Mouse (Mus musculus) megakaryocyte, embryonic 14.5 days (primary cell): Measurements from ENCODE around the gene Wars. TPM values are rescaled to one million over a fixed set of nuclear protein-coding genes. Genes with fewer than 3 reads are reported as not detected.

Experiments used
- H3K27me3 ChIP-seq: replicated peaks from 2 replicates; pipeline ENCODE3; 2012; ENCODE audit warnings: inconsistent platforms
- H3K36me3 ChIP-seq: replicated peaks from 2 replicates; pipeline ENCODE3; 2012; ENCODE audit warnings: low read length, inconsistent platforms, mixed read lengths
- H3K4me1 ChIP-seq: 2 replicates; pipeline ENCODE4 v1.6.1; 2012; ENCODE audit warnings: inconsistent platforms
- H3K4me3 ChIP-seq: replicated peaks from 2 replicates; pipeline ENCODE3; 2012; ENCODE audit warnings: moderate library complexity, mild to moderate bottlenecking, inconsistent platforms
- H3K9me3 ChIP-seq: 2 replicates; pipeline ENCODE4 v1.6.1; 2012; ENCODE audit warnings: inconsistent platforms
- FLI1 ChIP-seq: IDR thresholded peaks from 2 replicates; pipeline ENCODE4 v1.6.1; 2012; ENCODE audit warnings: low read length, inconsistent platforms, mixed read lengths
- GATA1 ChIP-seq: IDR thresholded peaks from 3 replicates; pipeline ENCODE4 v1.6.1; 2012; ENCODE audit warnings: mixed read lengths, low read length, inconsistent platforms, borderline replicate concordance
- polyA plus RNA-seq: library from polyadenylated mRNA; stranded (reverse); fragments of >175 nt; gene quantifications from 2 replicates; pipeline ENCODE4 v1.2.3, GENCODE M21; 2012; ENCODE audit warnings: low replicate concordance; ENCODE audit not compliant: insufficient read depth

Gene Wars
- polyA plus RNA-seq, 1 experiment = 33.8 TPM

DNA sequence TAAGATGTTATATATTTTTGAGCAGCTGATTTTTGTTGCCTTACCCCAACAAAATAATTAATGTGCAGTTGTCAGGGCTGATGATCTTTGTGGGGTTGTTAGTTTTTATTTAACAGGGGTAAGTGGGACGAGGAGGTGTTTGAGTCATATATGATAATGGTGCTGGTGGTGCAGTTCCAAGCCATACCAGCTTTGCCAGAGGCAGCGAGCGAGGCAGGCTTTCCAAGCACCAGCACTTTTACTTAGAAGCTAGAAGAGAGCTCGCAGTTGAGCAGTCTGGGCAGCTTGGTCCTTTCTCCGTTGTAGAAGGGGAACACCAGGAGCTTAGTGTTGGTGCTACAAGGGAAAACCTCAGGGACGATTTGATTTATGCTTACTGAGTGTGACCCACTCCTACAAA is 81.5 kb downstream of the Wars start:
- Histone ChIP-seq H3K36me3 (peaks cover 84% of the 10 kb centered on the region), H3K27me3 (no peaks in the 10 kb centered on the region), H3K4me3 (no peak overlapping the region), H3K4me1 (peaks cover 68% of the 10 kb centered on the region), H3K9me3 (no peaks in the 10 kb centered on the region)
- TF ChIP-seq GATA1 (no peak), FLI1 (no peak)

DNA sequence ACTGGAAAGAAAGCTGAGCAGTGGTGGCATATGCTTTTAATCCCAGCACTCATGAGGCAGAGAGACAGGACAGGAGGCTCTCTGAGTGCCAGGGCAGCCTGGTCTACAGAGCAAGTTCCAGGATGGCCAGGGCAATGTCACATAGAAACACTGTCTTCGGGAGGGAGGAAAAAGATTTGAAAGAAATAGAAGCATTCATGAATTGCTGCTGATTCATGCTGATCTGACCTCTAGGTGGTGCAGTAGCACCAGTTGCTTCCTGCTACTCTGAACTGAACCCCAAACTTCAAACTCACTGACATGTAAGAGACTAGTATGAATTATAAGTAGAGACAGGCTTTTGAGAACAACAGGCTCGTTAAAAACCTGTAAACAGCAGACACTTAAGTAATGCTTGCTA is 82.8 kb downstream of the Wars start:
- Histone ChIP-seq H3K9me3 (no peaks in the 10 kb centered on the region), H3K27me3 (no peaks in the 10 kb centered on the region), H3K4me1 (peaks cover 76% of the 10 kb centered on the region), H3K36me3 (peaks cover 85% of the 10 kb centered on the region), H3K4me3 (peak overlapping the region; percentile 66)
- TF ChIP-seq GATA1 (no peak), FLI1 (no peak)

DNA sequence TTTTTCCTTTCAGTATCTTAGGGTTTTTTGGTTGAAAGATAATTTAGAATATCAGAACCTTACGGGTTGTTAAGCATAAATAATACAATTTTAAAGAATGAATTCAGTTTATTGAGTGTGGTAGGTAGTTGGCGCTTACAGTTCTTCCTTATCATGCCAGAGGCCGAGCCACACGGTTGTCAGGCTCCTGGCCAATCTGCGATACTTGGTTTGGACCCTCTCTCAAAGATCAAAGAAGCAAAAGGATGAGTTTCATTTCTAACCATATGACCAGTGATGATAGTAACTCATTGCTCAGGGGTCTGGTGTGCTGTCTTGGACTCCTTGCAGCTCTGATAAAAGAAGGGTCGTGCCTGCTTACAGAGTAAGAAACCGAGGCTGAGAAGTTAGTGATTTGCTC is 83.7 kb downstream of the Wars start:
- Histone ChIP-seq H3K4me3 (no peak overlapping the region), H3K4me1 (peaks cover 83% of the 10 kb centered on the region), H3K27me3 (no peaks in the 10 kb centered on the region), H3K9me3 (no peaks in the 10 kb centered on the region), H3K36me3 (peaks cover 88% of the 10 kb centered on the region)
- TF ChIP-seq GATA1 (no peak), FLI1 (no peak)

Other genes starting within 250 kb of the Wars start
- not detected in 2 replicates for gene Degs2, start 191.9 kb downstream of the Wars start, polyA plus RNA-seq
- 16.0 and 25.6 TPM in 2 replicates for gene Yy1, start 101.2 kb downstream of the Wars start, polyA plus RNA-seq
- 1.4 and 1.5 TPM in 2 replicates for gene Slc25a29, start 58.3 kb downstream of the Wars start, polyA plus RNA-seq
- gene Slc25a47, start 58.1 kb downstream of the Wars start, polyA plus RNA-seq = 1.2 TPM in 2 replicates
- gene Wdr25, start 543 bp downstream of the Wars start, polyA plus RNA-seq = 9.8 and 10.8 TPM in 2 replicates
- gene Begain, start 174.0 kb upstream of the Wars start, polyA plus RNA-seq = 0.41 TPM in 1 of 2 replicates, not detected in the other